Mouse (Mus musculus) limb, embryonic 15.5 days (tissue): ENCODE results near the gene Tmc3. TPM values are rescaled to one million over a fixed set of nuclear protein-coding genes. Genes with fewer than 3 reads are reported as not detected.

Experiments used
- ATAC-seq: fragments of 200-750 bp; cut with Nextera tagmentation; 2 replicates; pipeline ENCODE4 v1.8.0; 2017; ENCODE audit warnings: low read depth, moderate TSS enrichment; ENCODE audit not compliant: insufficient number of reproducible peaks, low FRiP score, low TSS enrichment
- H3K27ac ChIP-seq: fragments of 300-500 bp; sonication (generic); 2 replicates; pipeline ENCODE4 v1.5.1; 2015; ENCODE audit warnings: moderate library complexity, mild to moderate bottlenecking, inconsistent platforms
- H3K27me3 ChIP-seq: fragments of 300-500 bp; sonication (generic); 2 replicates; pipeline ENCODE4 v1.6.1; 2015; ENCODE audit warnings: inconsistent platforms
- H3K36me3 ChIP-seq: fragments of 300-500 bp; sonication (generic); 2 replicates; pipeline ENCODE4 v1.6.1; 2015; ENCODE audit warnings: inconsistent platforms
- H3K4me1 ChIP-seq: fragments of 300-500 bp; sonication (generic); 2 replicates; pipeline ENCODE4 v1.6.1; 2015; ENCODE audit warnings: inconsistent platforms
- H3K4me2 ChIP-seq: fragments of 300-500 bp; sonication (generic); 2 replicates; pipeline ENCODE4 v1.6.1; 2015; ENCODE audit warnings: mild to moderate bottlenecking, inconsistent platforms
- H3K4me3 ChIP-seq: fragments of 300-500 bp; sonication (generic); 2 replicates; pipeline ENCODE4 v1.5.1; 2015; ENCODE audit warnings: mild to moderate bottlenecking, inconsistent platforms
- H3K9ac ChIP-seq: fragments of 300-500 bp; sonication (generic); 2 replicates; pipeline ENCODE4 v1.6.1; 2015; ENCODE audit warnings: inconsistent platforms
- H3K9me3 ChIP-seq: fragments of 300-500 bp; sonication (generic); 2 replicates; pipeline ENCODE4 v1.6.1; 2016; ENCODE audit warnings: inconsistent platforms
- WGBS: fragments of 180-500 bp; shearing (Covaris S2); methylation state at CpG from one replicate; pipeline ENCODE4 v1.1.7; 2015; 5-methylcytosine and 5-hydroxymethylcytosine counted together
- polyA plus RNA-seq: library from polyadenylated mRNA; unstranded; fragments of >200 nt; fragmentation: Nextera tagmentation; extraction: Ambion mirVana; gene quantifications from 2 replicates; pipeline ENCODE4 v1.2.1, GENCODE M21; 2015

Tmc3 gene
- polyA plus RNA-seq, 1 experiment from 2014 or later = 0.91 TPM

DNA sequence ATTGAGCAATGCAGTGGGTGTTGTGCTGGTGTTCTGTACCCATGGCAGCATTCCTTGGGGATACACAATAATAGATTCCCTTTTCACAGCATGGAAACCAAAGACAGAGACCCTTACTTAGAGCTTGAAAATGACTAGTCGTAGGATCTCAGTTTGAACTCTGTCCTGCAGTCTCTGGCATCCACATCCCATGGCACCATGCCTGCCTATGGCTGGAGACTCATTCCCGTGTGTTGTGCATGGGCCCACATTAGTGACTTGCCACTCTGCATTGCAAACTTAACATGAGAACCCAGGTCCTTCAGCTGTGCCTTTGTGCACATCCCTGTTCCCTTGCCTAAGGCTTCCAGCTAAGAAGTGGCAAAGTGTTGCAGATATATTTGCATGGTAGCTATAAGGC, 60.0 kb downstream of the Tmc3 start:
- Histone ChIP-seq H3K9ac (no peak overlapping the region), H3K27ac (no peak overlapping the region), H3K9me3 (no peaks in the 10 kb centered on the region), H3K27me3 (no peaks in the 10 kb centered on the region), H3K4me3 (no peak overlapping the region), H3K36me3 (peaks cover 31% of the 10 kb centered on the region), H3K4me1 (no peaks in the 10 kb centered on the region), H3K4me2 (no peak overlapping the region)
- no peak for ATAC-seq
- 85% methylated on average over 2 of the region's 2 CpGs for WGBS

DNA sequence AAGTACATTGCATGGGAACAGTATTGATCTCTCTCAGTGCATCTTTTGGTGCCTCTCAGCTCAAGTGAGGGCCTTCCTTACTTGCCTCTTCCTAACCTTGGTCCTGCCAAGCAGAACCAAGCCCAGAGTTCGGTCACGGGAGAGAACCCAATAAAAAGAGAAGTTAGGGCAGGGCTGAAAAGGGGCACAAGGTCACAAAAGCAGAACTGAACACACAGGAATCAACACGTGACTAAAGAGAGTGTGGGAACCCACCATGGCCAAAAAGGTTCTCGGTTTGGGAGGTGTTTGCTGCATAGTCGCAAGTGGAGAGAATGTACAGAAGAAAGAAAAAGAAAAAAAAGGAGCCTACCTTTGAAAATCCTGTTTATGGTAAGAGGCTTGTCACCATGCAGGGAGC, 60.7 kb downstream of the Tmc3 start:
- H3K36me3 ChIP-seq = peaks cover 24% of the 10 kb centered on the region
- H3K4me3 ChIP-seq = no peak overlapping the region
- ATAC-seq = no peak
- H3K4me2 ChIP-seq = no peak overlapping the region
- no peaks in the 10 kb centered on the region for H3K4me1 ChIP-seq
- H3K27ac ChIP-seq = no peak overlapping the region
- WGBS = 73% methylated on average over 5 of the region's 5 CpGs
- H3K9ac ChIP-seq = no peak overlapping the region
- H3K9me3 ChIP-seq = no peaks in the 10 kb centered on the region
- no peaks in the 10 kb centered on the region for H3K27me3 ChIP-seq

DNA sequence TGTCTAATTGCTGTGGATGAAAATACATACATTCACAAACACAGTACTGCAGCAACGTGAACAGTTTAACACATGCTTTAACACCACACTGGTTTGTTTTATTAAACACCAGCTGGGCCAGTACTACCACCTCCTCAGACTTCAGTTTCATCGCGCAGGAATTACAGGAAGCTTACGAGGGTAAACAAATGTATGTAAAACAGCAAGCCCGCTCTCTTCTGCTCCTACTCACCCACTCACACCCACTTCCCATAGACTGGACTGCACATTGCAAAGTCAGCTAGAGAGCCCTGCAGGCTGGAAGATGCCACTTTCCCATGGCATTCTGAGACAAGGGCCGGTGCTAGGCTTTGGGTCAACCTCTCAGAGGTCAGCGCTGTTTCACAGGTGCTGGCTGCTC, 64.1 kb downstream of the Tmc3 start:
- no peak for ATAC-seq
- Histone ChIP-seq H3K27ac (no peak overlapping the region), H3K4me3 (no peak overlapping the region), H3K9me3 (no peaks in the 10 kb centered on the region), H3K4me2 (no peak overlapping the region), H3K4me1 (no peaks in the 10 kb centered on the region), H3K27me3 (no peaks in the 10 kb centered on the region), H3K36me3 (peaks cover 10% of the 10 kb centered on the region; the same call in 1 of the 2 replicates), H3K9ac (no peak overlapping the region)
- 61% methylated on average over 7 of the region's 7 CpGs for WGBS

DNA sequence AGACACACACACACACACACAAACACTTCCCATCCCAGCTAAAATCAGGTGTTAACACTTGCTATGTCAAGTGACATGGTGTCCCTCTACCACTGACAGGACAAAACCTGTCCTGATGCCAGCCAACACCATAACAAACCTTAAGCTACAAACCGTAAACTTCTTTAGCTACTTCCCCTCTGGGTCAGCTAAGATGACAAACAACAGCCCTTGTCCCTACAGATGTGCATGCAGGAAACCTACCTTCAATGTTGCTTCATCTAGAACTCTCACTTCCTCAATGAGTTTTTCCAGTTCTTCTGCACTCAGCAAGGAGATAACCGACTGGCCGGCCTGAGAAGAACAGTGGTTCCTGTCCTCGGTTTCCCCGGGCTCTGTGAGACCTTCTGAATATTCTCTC, 65.9 kb downstream of the Tmc3 start:
- Histone ChIP-seq H3K4me1 (no peaks in the 10 kb centered on the region), H3K4me3 (no peak overlapping the region), H3K4me2 (no peak overlapping the region), H3K36me3 (peaks cover 5% of the 10 kb centered on the region; the same call in 1 of the 2 replicates), H3K27ac (no peak overlapping the region), H3K27me3 (no peaks in the 10 kb centered on the region), H3K9ac (no peak overlapping the region), H3K9me3 (no peaks in the 10 kb centered on the region)
- WGBS = 90% methylated on average over 5 of the region's 5 CpGs
- ATAC-seq = no peak

DNA sequence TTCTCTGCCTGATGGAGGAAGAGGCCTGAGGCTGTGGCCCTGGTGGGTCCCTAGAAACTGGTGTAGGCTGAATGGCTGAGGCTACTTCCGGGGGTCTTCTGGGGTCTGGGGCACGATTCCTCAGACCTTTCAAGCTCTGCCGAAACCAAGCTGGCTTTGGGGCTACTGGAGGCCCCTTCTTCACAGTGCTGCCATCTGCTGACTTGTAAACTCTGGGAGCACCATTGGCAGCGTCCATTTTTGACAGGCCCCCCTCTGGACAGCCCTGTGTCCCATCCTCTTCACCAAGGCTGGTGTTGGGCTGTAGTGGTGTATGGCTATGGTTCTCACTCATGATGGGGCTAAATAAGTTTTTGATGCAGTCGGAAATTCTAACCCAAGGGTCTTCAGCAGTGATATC, 67.8 kb downstream of the Tmc3 start:
- Histone ChIP-seq H3K36me3 (0 out of 2 replicates have a peak, but pooled peaks cover 5% of the 10 kb centered on the region), H3K9me3 (no peaks in the 10 kb centered on the region), H3K27ac (no peak overlapping the region), H3K4me2 (no peak overlapping the region), H3K27me3 (no peaks in the 10 kb centered on the region), H3K4me3 (no peak overlapping the region), H3K9ac (no peak overlapping the region), H3K4me1 (no peaks in the 10 kb centered on the region)
- ATAC-seq = no peak
- WGBS = 84% methylated on average over 5 of the region's 5 CpGs

DNA sequence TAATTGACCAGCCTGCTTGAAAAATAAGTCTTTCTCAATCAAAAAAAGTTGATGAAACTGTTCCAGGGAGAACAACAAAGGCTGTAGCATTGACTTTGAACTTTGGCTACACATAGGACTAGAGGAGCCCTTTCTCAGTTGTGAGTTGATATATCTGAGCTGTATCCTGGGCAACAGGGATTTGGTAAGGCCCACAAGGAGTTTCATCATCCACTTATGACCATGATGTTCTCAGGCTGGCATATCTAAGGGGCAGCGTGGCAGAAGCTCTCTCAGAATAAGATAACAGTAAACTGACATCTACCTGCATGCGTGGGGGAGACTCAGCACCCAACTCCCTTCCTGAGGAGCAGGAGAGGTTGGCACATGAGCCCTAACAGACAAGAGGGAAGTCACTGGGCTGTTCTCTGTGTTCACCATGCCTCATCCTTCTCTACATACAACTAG, 68.9 kb downstream of the Tmc3 start:
- no peak for ATAC-seq
- Histone ChIP-seq H3K27ac (no peak overlapping the region), H3K4me1 (no peaks in the 10 kb centered on the region), H3K4me2 (no peak overlapping the region), H3K27me3 (no peaks in the 10 kb centered on the region), H3K9me3 (no peaks in the 10 kb centered on the region), H3K9ac (no peak overlapping the region), H3K36me3 (0 out of 2 replicates have a peak, but pooled peaks cover 5% of the 10 kb centered on the region), H3K4me3 (no peak overlapping the region)
- 90% methylated on average over 2 of the region's 2 CpGs for WGBS

DNA sequence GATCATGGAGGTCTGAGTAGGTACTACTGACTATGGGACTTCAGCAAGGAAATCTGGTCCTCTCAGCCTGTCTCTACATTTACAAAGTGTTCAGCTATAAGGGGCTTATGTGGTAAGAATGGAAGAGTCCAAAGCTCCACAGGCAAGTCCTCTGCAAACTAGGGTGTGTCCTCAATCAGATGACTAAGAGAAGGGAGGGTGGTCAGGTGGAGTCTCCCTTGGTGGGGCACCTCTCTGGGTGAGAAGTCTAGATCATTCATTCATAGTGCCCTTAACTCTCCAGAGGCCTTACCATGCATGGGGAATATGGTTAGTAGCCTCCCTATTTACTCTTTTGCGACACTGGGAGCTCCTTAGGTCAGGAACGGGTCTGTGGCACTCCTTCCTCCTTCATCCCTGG, 69.5 kb downstream of the Tmc3 start:
- no peaks in the 10 kb centered on the region for H3K4me1 ChIP-seq
- 79% methylated on average over 2 of the region's 2 CpGs for WGBS
- H3K4me2 ChIP-seq = no peak overlapping the region
- no peak overlapping the region for H3K9ac ChIP-seq
- no peaks in the 10 kb centered on the region for H3K9me3 ChIP-seq
- 0 out of 2 replicates have a peak, but pooled peaks cover 5% of the 10 kb centered on the region for H3K36me3 ChIP-seq
- no peaks in the 10 kb centered on the region for H3K27me3 ChIP-seq
- no peak overlapping the region for H3K27ac ChIP-seq
- peak; percentile 35; the same call in 1 of the 2 replicates for ATAC-seq
- 0 out of 2 replicates have a peak overlapping the region, but pooled peaks have one; percentile 5 for H3K4me3 ChIP-seq

DNA sequence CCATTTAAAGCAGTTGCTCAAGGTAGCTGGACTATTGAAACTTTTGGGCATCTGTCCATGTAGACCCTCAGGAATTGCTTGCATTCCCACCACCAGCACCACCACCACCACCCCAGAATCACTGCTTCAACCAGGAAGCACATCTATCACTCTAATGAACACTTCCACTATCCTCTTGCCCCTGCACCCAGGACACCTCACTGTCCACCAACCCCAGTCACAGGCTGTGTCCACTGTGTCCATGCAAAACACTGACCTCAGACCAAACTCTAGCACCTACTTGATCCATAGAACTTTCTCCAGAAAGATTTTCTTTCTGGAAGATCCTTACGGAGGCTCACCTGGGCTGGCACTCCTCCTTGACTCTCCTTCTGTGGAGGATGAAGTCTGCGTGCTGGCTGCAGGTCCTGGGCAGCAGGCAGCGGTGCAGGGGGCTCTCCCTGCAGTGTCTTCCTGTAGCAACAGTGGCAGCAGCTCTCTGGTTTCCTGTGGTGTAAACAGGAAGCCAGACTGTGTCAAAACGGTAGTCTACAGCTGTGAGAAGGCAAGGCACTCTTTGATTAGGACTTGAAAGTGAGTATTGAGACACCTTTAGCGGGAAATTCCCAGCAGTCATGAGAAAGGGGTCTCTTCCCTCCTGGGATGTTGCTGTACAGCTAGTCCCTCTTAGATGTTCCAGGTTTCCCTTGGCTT, 70.4 kb downstream of the Tmc3 start:
- ATAC-seq = no peak
- H3K9me3 ChIP-seq = no peaks in the 10 kb centered on the region
- H3K9ac ChIP-seq = no peak overlapping the region
- peaks cover 8% of the 10 kb centered on the region; the same call in 1 of the 2 replicates for H3K36me3 ChIP-seq
- H3K27ac ChIP-seq = no peak overlapping the region
- no peaks in the 10 kb centered on the region for H3K4me1 ChIP-seq
- WGBS = 46% methylated on average over 5 of the region's 5 CpGs
- H3K27me3 ChIP-seq = no peaks in the 10 kb centered on the region
- H3K4me3 ChIP-seq = peak overlapping the region; percentile 5; the same call in 1 of the 2 replicates
- no peak overlapping the region for H3K4me2 ChIP-seq

DNA sequence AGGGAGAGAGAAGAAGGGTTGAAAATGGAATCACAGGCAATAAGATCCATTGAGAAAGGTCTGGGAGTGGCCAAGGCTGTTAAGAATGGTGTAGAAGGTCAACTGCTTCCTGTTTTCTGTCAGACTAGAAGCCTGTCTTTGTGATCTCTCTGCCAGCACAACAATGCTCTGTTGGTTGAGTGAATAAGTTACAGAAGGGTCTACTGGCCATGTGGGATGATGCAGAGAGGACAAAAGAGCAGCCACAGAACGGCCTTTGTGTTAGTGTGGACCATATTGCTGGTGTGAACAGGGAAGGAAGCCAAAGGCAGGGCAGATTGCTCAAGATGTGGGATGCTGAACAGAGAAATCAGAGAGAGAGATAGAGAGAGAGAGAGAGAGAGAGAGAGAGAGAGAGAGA, 74.0 kb downstream of the Tmc3 start:
- Histone ChIP-seq H3K36me3 (peaks cover 9% of the 10 kb centered on the region; the same call in 1 of the 2 replicates), H3K4me3 (no peak overlapping the region), H3K9me3 (no peaks in the 10 kb centered on the region), H3K4me1 (no peaks in the 10 kb centered on the region), H3K9ac (no peak overlapping the region), H3K4me2 (no peak overlapping the region), H3K27ac (no peak overlapping the region), H3K27me3 (no peaks in the 10 kb centered on the region)
- ATAC-seq = no peak
- 73% methylated on average over 1 of the region's 1 CpGs for WGBS

DNA sequence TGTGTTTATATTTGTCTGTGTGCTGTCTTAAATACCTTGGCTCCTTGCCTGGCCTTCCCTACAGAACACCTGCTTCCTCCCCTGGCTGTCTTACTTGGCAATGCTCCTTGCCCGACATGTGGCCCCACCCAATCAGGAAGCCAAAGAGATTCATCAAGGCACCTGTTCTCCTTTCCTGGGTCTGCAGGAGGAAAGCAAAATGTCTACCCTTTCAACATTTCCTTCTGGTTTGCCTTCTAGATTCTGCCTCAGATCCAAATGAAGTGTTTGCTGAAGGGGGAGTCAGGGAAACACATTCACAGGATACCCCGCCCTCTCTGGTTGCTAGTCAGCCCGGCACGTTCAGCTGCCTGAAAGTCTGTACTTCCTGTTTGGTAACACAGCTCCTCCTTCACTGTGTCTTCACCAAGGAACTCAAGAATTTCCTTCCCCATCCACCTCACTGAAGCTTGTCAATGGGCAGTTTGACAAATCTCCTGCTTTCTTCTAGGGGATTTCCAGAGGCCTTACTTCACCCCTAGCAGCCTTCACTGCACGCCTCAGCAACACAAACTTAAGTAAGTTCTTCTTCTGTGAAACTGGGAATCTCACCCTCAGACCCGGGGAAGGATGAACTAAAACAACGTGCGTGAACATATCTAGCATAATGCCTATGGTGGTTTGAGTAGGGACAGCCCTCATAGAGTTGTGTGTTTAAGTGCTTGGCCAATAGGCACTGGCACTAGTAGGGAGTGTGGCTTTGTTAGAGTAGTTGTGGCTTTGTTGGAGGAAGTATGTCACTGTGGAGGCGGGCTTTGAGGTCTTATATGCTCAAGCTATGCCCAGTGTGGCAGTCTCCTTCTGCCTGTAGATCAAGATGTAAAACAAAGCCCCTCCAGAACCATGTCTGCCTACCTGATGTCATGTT, 74.7 kb downstream of the Tmc3 start:
- H3K9ac ChIP-seq = no peak overlapping the region
- no peak overlapping the region for H3K27ac ChIP-seq
- H3K4me3 ChIP-seq = no peak overlapping the region
- H3K27me3 ChIP-seq = no peaks in the 10 kb centered on the region
- WGBS = 75% methylated on average over 9 of the region's 9 CpGs
- no peaks in the 10 kb centered on the region for H3K4me1 ChIP-seq
- no peak for ATAC-seq
- H3K9me3 ChIP-seq = no peaks in the 10 kb centered on the region
- H3K4me2 ChIP-seq = no peak overlapping the region
- H3K36me3 ChIP-seq = peaks cover 9% of the 10 kb centered on the region; the same call in 1 of the 2 replicates

DNA sequence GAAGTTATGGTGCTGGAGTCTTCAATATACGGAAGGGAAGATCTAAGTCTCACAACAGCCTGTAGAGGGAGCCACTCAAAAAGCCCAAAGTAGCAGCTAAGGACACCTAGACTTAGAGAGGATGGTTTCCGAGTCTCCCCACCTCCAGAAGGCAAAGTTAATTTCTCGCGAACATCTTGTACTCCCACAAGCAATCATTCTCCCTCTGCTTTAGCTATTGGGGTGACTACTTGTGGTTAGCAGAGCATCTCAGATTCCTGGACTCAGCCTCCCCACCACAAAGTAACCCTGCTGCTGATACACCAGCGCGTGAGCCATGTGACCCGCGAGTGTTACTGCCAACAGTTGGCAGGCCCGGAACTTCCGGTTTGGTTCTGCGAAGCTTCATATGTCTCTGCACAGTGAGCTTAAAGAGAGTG, 75.6 kb downstream of the Tmc3 start:
- Histone ChIP-seq H3K9ac (no peak overlapping the region), H3K4me1 (no peaks in the 10 kb centered on the region), H3K4me3 (no peak overlapping the region), H3K4me2 (no peak overlapping the region), H3K36me3 (peaks cover 9% of the 10 kb centered on the region; the same call in 1 of the 2 replicates), H3K27ac (no peak overlapping the region), H3K9me3 (no peaks in the 10 kb centered on the region), H3K27me3 (no peaks in the 10 kb centered on the region)
- 91% methylated on average over 11 of the region's 11 CpGs for WGBS
- ATAC-seq = no peak

DNA sequence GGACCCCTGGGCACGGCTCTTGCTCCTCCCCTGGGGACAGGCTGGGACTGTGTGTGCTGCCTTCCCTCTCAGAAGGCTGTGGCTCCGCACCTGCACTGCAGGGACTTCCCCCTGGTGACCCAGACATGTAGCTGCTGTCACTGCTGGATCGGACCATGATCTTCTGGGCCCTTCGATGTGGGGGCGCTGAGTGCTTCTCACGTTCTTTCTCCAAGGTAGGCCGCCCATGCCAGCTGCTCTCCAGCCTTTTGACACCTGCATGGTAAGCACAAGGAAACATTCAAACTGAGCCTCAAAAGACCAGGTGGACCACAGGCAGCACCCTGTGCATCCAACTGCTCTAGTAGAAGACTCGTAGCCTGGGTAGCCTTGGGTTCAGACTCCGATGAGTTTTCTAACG, 76.3 kb downstream of the Tmc3 start:
- Histone ChIP-seq H3K4me1 (no peaks in the 10 kb centered on the region), H3K9ac (no peak overlapping the region), H3K36me3 (peaks cover 9% of the 10 kb centered on the region; the same call in 1 of the 2 replicates), H3K27ac (no peak overlapping the region), H3K4me3 (no peak overlapping the region), H3K4me2 (no peak overlapping the region), H3K27me3 (no peaks in the 10 kb centered on the region), H3K9me3 (no peaks in the 10 kb centered on the region)
- WGBS = 88% methylated on average over 10 of the region's 10 CpGs
- no peak for ATAC-seq
